Comparison of ENCODE assay signal across 17 mouse cellular contexts in genomic region chr4:139334631-139335295, GRCm38 (mm10). TPM values are rescaled to one million over a fixed set of nuclear protein-coding genes. Genes with fewer than 3 reads are reported as not detected.
DNase-seq lines count a peak whose midpoint lies in the region; ATAC-seq lines count a peak whose summit lies in the region.
"Had no signal": no experiment of that assay in that cellular context is flagged by ENCODE, and none has a peak within 500 bp of the region (broad histone marks: within the 10 kb centered on the region; RNA-seq: fewer than 3 reads in every experiment).

No protein-coding gene starts in this region.

- no peak for ATAC-seq in erythroblast, adult 5-6 weeks (replicated peaks; ENCODE audit: low FRiP score, poor library complexity, severe bottlenecking)
- ATAC-seq in kidney, embryonic 15.5 days (replicated peaks; ENCODE audit: low FRiP score), result no peak
- no peak for ATAC-seq in liver, embryonic 11.5 days (replicated peaks; ENCODE audit: low FRiP score)
- ATAC-seq in megakaryocyte-erythroid progenitor cell, adult 5-6 weeks (replicated peaks; ENCODE audit: low FRiP score, low TSS enrichment, poor library complexity, severe bottlenecking), result no peak
- ATAC-seq in midbrain, embryonic 15.5 days (replicated peaks), result no peak
- ATAC-seq: CD4-positive, CD25-positive, alpha-beta regulatory T cell, adult 4 months; forebrain, embryonic 14.5 days had no signal

- H3K9ac ChIP-seq in ES-E14 (ENCODE audit: insufficient read depth, low read depth, low read length, poor library complexity, severe bottlenecking), result no peak overlapping the region
- no peak overlapping the region for H3K9ac ChIP-seq in kidney, embryonic 15.5 days
- H3K9ac ChIP-seq in liver, embryonic 11.5 days (ENCODE audit: low read depth, low read length), result peak overlapping the region; percentile 20
- no peak overlapping the region for H3K9ac ChIP-seq in midbrain, embryonic 15.5 days
- H3K9ac ChIP-seq: heart, embryonic 15.5 days had no signal

- no peak for DNase-seq in ES-E14 (ENCODE audit: low read depth, low spot score)
- no peak for DNase-seq in liver, embryonic 11.5 days (ENCODE audit: low spot score)
- DNase-seq in natural killer cell, adult 2 months (ENCODE audit: low spot score in 2 of 2), result no peak
- DNase-seq: adrenal gland, postnatal 14 days; cerebellum, postnatal 14 days; midbrain, embryonic 14.5 days; right cerebral cortex, adult 18-20 months had no signal

- H3K9me3 ChIP-seq in erythroblast, embryonic 14.5 days (ENCODE audit: control insufficient read depth, low read length), result no peaks in the 10 kb centered on the region
- H3K9me3 ChIP-seq in ES-E14 (ENCODE audit: control insufficient read depth, insufficient read depth, low read depth, low read length), result no peaks in the 10 kb centered on the region
- no peaks in the 10 kb centered on the region for H3K9me3 ChIP-seq in kidney, embryonic 15.5 days (replicated peaks)
- no peaks in the 10 kb centered on the region for H3K9me3 ChIP-seq in liver, embryonic 11.5 days (ENCODE audit: control insufficient read depth, low read length)
- H3K9me3 ChIP-seq in midbrain, embryonic 15.5 days, result no peaks in the 10 kb centered on the region
- H3K9me3 ChIP-seq: heart, embryonic 15.5 days; hindbrain, embryonic 10.5 days had no signal

- no peak overlapping the region for H3K4me2 ChIP-seq in kidney, embryonic 15.5 days
- peak overlapping the region; percentile 78 for H3K4me2 ChIP-seq in liver, embryonic 11.5 days
- no peak overlapping the region for H3K4me2 ChIP-seq in midbrain, embryonic 15.5 days
- H3K4me2 ChIP-seq: heart, embryonic 15.5 days had no signal

- H3K27me3 ChIP-seq in erythroblast, embryonic 14.5 days (ENCODE audit: control insufficient read depth), result no peaks in the 10 kb centered on the region
- peaks cover 9% of the 10 kb centered on the region for H3K27me3 ChIP-seq in kidney, embryonic 15.5 days
- 0 out of 2 replicates have a peak, but pooled peaks cover 2% of the 10 kb centered on the region for H3K27me3 ChIP-seq in liver, embryonic 11.5 days (replicated peaks; ENCODE audit: control insufficient read depth, insufficient read depth, low read length)
- peaks cover 18% of the 10 kb centered on the region for H3K27me3 ChIP-seq in midbrain, embryonic 15.5 days (replicated peaks)

- H3K36me3 ChIP-seq in erythroblast, embryonic 14.5 days (ENCODE audit: control insufficient read depth), result peaks cover 5% of the 10 kb centered on the region
- no peaks in the 10 kb centered on the region for H3K36me3 ChIP-seq in ES-E14 (ENCODE audit: control insufficient read depth, insufficient read depth, low read length, poor library complexity, severe bottlenecking)
- no peaks in the 10 kb centered on the region for H3K36me3 ChIP-seq in kidney, embryonic 15.5 days
- no peaks in the 10 kb centered on the region for H3K36me3 ChIP-seq in liver, embryonic 11.5 days (ENCODE audit: control insufficient read depth, insufficient read depth, low read length)
- no peaks in the 10 kb centered on the region for H3K36me3 ChIP-seq in midbrain, embryonic 15.5 days (replicated peaks)
- H3K36me3 ChIP-seq: heart, embryonic 15.5 days; hindbrain, embryonic 10.5 days had no signal

- no peak overlapping the region for H3K27ac ChIP-seq in ES-E14 (ENCODE audit: insufficient read depth, low read depth, low read length, poor library complexity, severe bottlenecking)
- peak overlapping the region; percentile 45; the same call in 1 of the 2 replicates for H3K27ac ChIP-seq in kidney, embryonic 15.5 days
- H3K27ac ChIP-seq in liver, embryonic 11.5 days (ENCODE audit: low read depth, low read length), result peak overlapping the region; percentile 83
- no peak overlapping the region for H3K27ac ChIP-seq in midbrain, embryonic 15.5 days
- H3K27ac ChIP-seq: heart, embryonic 15.5 days; hindbrain, embryonic 10.5 days; left cerebral cortex, adult 2 months had no signal

- WGBS in kidney, embryonic 15.5 days, result 62% methylated on average over 6 of the region's 9 CpGs
- 49% methylated on average over 7 of the region's 9 CpGs for WGBS in liver, embryonic 11.5 days
- WGBS in midbrain, embryonic 15.5 days, result 69% methylated on average over 7 of the region's 9 CpGs

- peaks cover 72% of the 10 kb centered on the region for H3K4me1 ChIP-seq in erythroblast, embryonic 14.5 days (ENCODE audit: control insufficient read depth)
- peaks cover 3 to 8% of the 10 kb centered on the region in 2 experiments; a peak in 1 of 4 replicates for H3K4me1 ChIP-seq in ES-E14 (ENCODE audit: control insufficient read depth in 2 of 2, insufficient read depth in 2 of 2, low read length in 2 of 2, poor library complexity in 1 of 2)
- H3K4me1 ChIP-seq in kidney, embryonic 15.5 days, result peaks cover 14% of the 10 kb centered on the region
- H3K4me1 ChIP-seq in liver, embryonic 11.5 days (replicated peaks; ENCODE audit: control insufficient read depth, insufficient read depth, low read length), result peaks cover 6% of the 10 kb centered on the region
- no peaks in the 10 kb centered on the region for H3K4me1 ChIP-seq in midbrain, embryonic 15.5 days

- peak overlapping the region; percentile 75 for H3K4me3 ChIP-seq in erythroblast, embryonic 14.5 days (replicated peaks)
- H3K4me3 ChIP-seq in ES-E14 (ENCODE audit: insufficient read depth in 1 of 2, low read depth in 1 of 2, low read length in 2 of 2, poor library complexity in 1 of 2, severe bottlenecking in 1 of 2), result no peak overlapping the region
- no peak overlapping the region for H3K4me3 ChIP-seq in kidney, embryonic 15.5 days (replicated peaks)
- H3K4me3 ChIP-seq in liver, embryonic 11.5 days (ENCODE audit: low read depth, low read length), result peak overlapping the region; percentile 7; the same call in 1 of the 2 replicates
- H3K4me3 ChIP-seq in midbrain, embryonic 15.5 days, result no peak overlapping the region
- H3K4me3 ChIP-seq: heart, embryonic 15.5 days; hindbrain, embryonic 10.5 days; left cerebral cortex, adult 2 months had no signal

- in situ Hi-C loops in ES-E14 (cut with MboI; ENCODE audit: low sequenced_read_pairs in 2 of 2, unreplicated experiment in 2 of 2), result no loop called here

RNA-seq across cellular contexts. Expression of gene Mrto4, which starts 17.6 kb away (rescaled TPM):
- polyA plus RNA-seq in erythroblast, embryonic 14.5 days (2012), result 6.4 and 7.7 TPM in 2 replicates
- total RNA-seq in erythroblast, adult 5-6 weeks (2015; ENCODE audit: low replicate concordance), result 27.6 and 29.2 TPM in 2 replicates
- total RNA-seq in erythroblast, adult 5-6 weeks (2017; ENCODE audit: low replicate concordance), result 11.8 and 14.5 TPM in 2 replicates
- total RNA-seq in ES-E14 (2012; rRNA removed), result 290 and 318 TPM in 2 replicates
- 123 and 130 TPM in 2 replicates for polyA plus RNA-seq in kidney, embryonic 15.5 days (2015; fragmentation: Nextera tagmentation; extraction: Ambion mirVana)
- 241 and 259 TPM in 2 replicates for polyA plus RNA-seq in liver, embryonic 11.5 days (2014; fragmentation: Nextera tagmentation; extraction: Ambion mirVana)
- 200 and 273 TPM in 2 replicates for total RNA-seq in megakaryocyte-erythroid progenitor cell, adult 5-6 weeks (2014; fragmentation: Nextera tagmentation)
- 118 and 136 TPM in 2 replicates for total RNA-seq in megakaryocyte-erythroid progenitor cell, adult 5-6 weeks (2017)
- polyA plus RNA-seq in midbrain, embryonic 15.5 days (2015; fragmentation: Nextera tagmentation; extraction: Ambion mirVana), result 81.7 and 88.6 TPM in 2 replicates

RNA-seq across cellular contexts. Expression of gene Emc1, which starts 17.6 kb away (rescaled TPM):
- 0.37 and 0.43 TPM in 2 replicates for polyA plus RNA-seq in erythroblast, embryonic 14.5 days (2012)
- 3.3 and 8.2 TPM in 2 replicates for total RNA-seq in erythroblast, adult 5-6 weeks (2015; ENCODE audit: low replicate concordance)
- total RNA-seq in erythroblast, adult 5-6 weeks (2017; ENCODE audit: low replicate concordance), result 14.8 and 26.1 TPM in 2 replicates
- total RNA-seq in ES-E14 (2012; rRNA removed), result 88.0 and 136 TPM in 2 replicates
- 32.2 and 32.3 TPM in 2 replicates for polyA plus RNA-seq in kidney, embryonic 15.5 days (2015; fragmentation: Nextera tagmentation; extraction: Ambion mirVana)
- 32.9 and 34.0 TPM in 2 replicates for polyA plus RNA-seq in liver, embryonic 11.5 days (2014; fragmentation: Nextera tagmentation; extraction: Ambion mirVana)
- 30.4 and 34.5 TPM in 2 replicates for total RNA-seq in megakaryocyte-erythroid progenitor cell, adult 5-6 weeks (2014; fragmentation: Nextera tagmentation)
- total RNA-seq in megakaryocyte-erythroid progenitor cell, adult 5-6 weeks (2017), result 23.9 and 55.9 TPM in 2 replicates
- 47.6 and 50.8 TPM in 2 replicates for polyA plus RNA-seq in midbrain, embryonic 15.5 days (2015; fragmentation: Nextera tagmentation; extraction: Ambion mirVana)

RNA-seq across cellular contexts. Expression of gene Ubr4, which starts 17.6 kb away (rescaled TPM):
- polyA plus RNA-seq in erythroblast, embryonic 14.5 days (2012), result 14.8 and 24.3 TPM in 2 replicates
- 165 and 179 TPM in 2 replicates for total RNA-seq in erythroblast, adult 5-6 weeks (2015; ENCODE audit: low replicate concordance)
- 158 and 168 TPM in 2 replicates for total RNA-seq in erythroblast, adult 5-6 weeks (2017; ENCODE audit: low replicate concordance)
- total RNA-seq in ES-E14 (2012; rRNA removed), result 199 and 224 TPM in 2 replicates
- 66.4 and 72.2 TPM in 2 replicates for polyA plus RNA-seq in kidney, embryonic 15.5 days (2015; fragmentation: Nextera tagmentation; extraction: Ambion mirVana)
- polyA plus RNA-seq in liver, embryonic 11.5 days (2014; fragmentation: Nextera tagmentation; extraction: Ambion mirVana), result 79.0 and 86.9 TPM in 2 replicates
- 164 and 201 TPM in 2 replicates for total RNA-seq in megakaryocyte-erythroid progenitor cell, adult 5-6 weeks (2014; fragmentation: Nextera tagmentation)
- 78.1 and 79.4 TPM in 2 replicates for total RNA-seq in megakaryocyte-erythroid progenitor cell, adult 5-6 weeks (2017)
- polyA plus RNA-seq in midbrain, embryonic 15.5 days (2015; fragmentation: Nextera tagmentation; extraction: Ambion mirVana), result 101 and 111 TPM in 2 replicates

RNA-seq across cellular contexts. Expression of gene Akr7a5, which starts 24.2 kb away (rescaled TPM):
- polyA plus RNA-seq in erythroblast, embryonic 14.5 days (2012), result 2.4 and 2.7 TPM in 2 replicates
- total RNA-seq in erythroblast, adult 5-6 weeks (2015; ENCODE audit: low replicate concordance), result 3.8 TPM in 1 of 2 replicates, not detected in the other
- 0.43 and 0.70 TPM in 2 replicates for total RNA-seq in erythroblast, adult 5-6 weeks (2017; ENCODE audit: low replicate concordance)
- 24.7 and 27.2 TPM in 2 replicates for total RNA-seq in ES-E14 (2012; rRNA removed)
- 154 and 166 TPM in 2 replicates for polyA plus RNA-seq in kidney, embryonic 15.5 days (2015; fragmentation: Nextera tagmentation; extraction: Ambion mirVana)
- 68.4 and 72.7 TPM in 2 replicates for polyA plus RNA-seq in liver, embryonic 11.5 days (2014; fragmentation: Nextera tagmentation; extraction: Ambion mirVana)
- 32.1 and 33.8 TPM in 2 replicates for total RNA-seq in megakaryocyte-erythroid progenitor cell, adult 5-6 weeks (2014; fragmentation: Nextera tagmentation)
- total RNA-seq in megakaryocyte-erythroid progenitor cell, adult 5-6 weeks (2017), result 8.8 and 14.8 TPM in 2 replicates
- 68.5 and 72.1 TPM in 2 replicates for polyA plus RNA-seq in midbrain, embryonic 15.5 days (2015; fragmentation: Nextera tagmentation; extraction: Ambion mirVana)

RNA-seq across cellular contexts. Expression of gene Pqlc2, which starts 24.3 kb away (rescaled TPM):
- polyA plus RNA-seq in erythroblast, embryonic 14.5 days (2012), result 0.74 and 0.82 TPM in 2 replicates
- total RNA-seq in erythroblast, adult 5-6 weeks (2015; ENCODE audit: low replicate concordance), result 1.5 TPM in 1 of 2 replicates, not detected in the other
- 3.5 TPM in 1 of 2 replicates, not detected in the other for total RNA-seq in erythroblast, adult 5-6 weeks (2017; ENCODE audit: low replicate concordance)
- total RNA-seq in ES-E14 (2012; rRNA removed), result 25.0 and 35.3 TPM in 2 replicates
- polyA plus RNA-seq in kidney, embryonic 15.5 days (2015; fragmentation: Nextera tagmentation; extraction: Ambion mirVana), result 13.9 and 14.2 TPM in 2 replicates
- polyA plus RNA-seq in liver, embryonic 11.5 days (2014; fragmentation: Nextera tagmentation; extraction: Ambion mirVana), result 13.8 and 15.5 TPM in 2 replicates
- 2.3 and 3.1 TPM in 2 replicates for total RNA-seq in megakaryocyte-erythroid progenitor cell, adult 5-6 weeks (2014; fragmentation: Nextera tagmentation)
- 4.0 and 6.6 TPM in 2 replicates for total RNA-seq in megakaryocyte-erythroid progenitor cell, adult 5-6 weeks (2017)
- 16.3 TPM in 2 replicates for polyA plus RNA-seq in midbrain, embryonic 15.5 days (2015; fragmentation: Nextera tagmentation; extraction: Ambion mirVana)

Comparison
In these comparisons a context has a peak if more than half of its experiments do, and no peak if none do; other contexts are left out.
1. H3K4me3 ChIP-seq: peak in erythroblast, embryonic 14.5 days (single experiment) and liver, embryonic 11.5 days (single experiment); none in ES-E14 (0 of 2), kidney, embryonic 15.5 days (single experiment) and midbrain, embryonic 15.5 days (single experiment).
2. H3K27ac ChIP-seq: peak in kidney, embryonic 15.5 days (single experiment) and liver, embryonic 11.5 days (single experiment); none in ES-E14 (single experiment) and midbrain, embryonic 15.5 days (single experiment).
3. RNA of gene Emc1, which starts 17.6 kb away (polyA plus RNA-seq): 47.6 to 50.8 TPM in midbrain, embryonic 15.5 days, 32.9 to 34.0 TPM in liver, embryonic 11.5 days and 32.2 to 32.3 TPM in kidney, embryonic 15.5 days; 0.37 to 0.43 TPM in erythroblast, embryonic 14.5 days; every median in the first group is over 10 times any median in the second.